Mouse (Mus musculus) heart, postnatal 10 days (tissue): ENCODE data around the gene Zfp467. TPM values are rescaled to one million over a fixed set of nuclear protein-coding genes. Genes with fewer than 3 reads are reported as not detected.
A peak's percentile ranks its signal among the peaks of the same experiment; 100 is the strongest.

Source experiments
- DNase-seq, 2 experiments: peaks; one replicate each; pipeline ENCODE4 v3.0.0; 2021
- intact Hi-C: fragments of 180-260 bp; cut with DNase I; formaldehyde crosslinking; loops from one replicate; pipeline ENCODE4 v1.15.1; 2025
- total RNA-seq, 2 experiments: library from RNA; stranded (reverse); gene quantifications; 2 replicates each; pipeline ENCODE4 v1.2.3; 2021

Zfp467 gene
- total RNA-seq, 2 experiments from 2014 or later, result 17.8 to 25.2 TPM

DNA sequence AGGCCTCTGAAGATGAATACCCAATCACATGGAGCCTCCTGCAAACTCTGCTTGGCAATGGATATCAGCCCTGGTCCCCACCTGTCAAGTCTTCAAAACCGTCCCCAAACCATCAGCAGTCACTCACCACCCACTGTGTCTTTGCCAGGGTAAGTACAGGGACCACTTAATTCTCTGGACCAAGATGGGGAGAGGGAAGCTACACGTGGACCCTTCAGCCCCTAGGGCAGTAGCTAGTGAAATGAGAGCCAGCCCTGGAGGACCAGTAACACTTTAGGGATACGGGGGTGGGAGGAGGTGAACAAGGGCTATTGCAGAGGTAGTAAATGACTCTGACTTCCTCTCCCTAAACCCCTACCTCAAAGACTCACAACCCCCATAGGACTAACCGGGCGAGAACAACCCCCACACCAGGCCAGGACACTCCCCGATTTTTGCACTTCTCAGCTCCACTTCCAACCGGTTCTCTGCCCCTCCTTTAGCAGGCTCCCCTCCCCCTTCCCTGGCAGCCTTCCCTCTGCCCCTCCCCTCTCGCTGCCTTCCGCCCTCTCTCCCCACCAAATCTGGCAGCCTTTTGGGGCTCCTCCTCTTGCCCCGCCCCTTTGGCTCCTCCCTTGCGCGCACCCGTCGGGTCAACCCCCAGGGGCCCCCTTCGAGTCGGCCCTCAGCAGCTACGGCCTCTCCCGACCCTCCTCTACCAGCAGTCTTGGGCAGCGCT lies 1.9 kb downstream of the Zfp467 start:
- DNase-seq, result peak; percentile 95 to 97
- intact Hi-C loops, result loop anchor here (2.0 kb wide), 2 partner anchors 47 to 61 kb away; no protein-coding TSS in a partner anchor

DNA sequence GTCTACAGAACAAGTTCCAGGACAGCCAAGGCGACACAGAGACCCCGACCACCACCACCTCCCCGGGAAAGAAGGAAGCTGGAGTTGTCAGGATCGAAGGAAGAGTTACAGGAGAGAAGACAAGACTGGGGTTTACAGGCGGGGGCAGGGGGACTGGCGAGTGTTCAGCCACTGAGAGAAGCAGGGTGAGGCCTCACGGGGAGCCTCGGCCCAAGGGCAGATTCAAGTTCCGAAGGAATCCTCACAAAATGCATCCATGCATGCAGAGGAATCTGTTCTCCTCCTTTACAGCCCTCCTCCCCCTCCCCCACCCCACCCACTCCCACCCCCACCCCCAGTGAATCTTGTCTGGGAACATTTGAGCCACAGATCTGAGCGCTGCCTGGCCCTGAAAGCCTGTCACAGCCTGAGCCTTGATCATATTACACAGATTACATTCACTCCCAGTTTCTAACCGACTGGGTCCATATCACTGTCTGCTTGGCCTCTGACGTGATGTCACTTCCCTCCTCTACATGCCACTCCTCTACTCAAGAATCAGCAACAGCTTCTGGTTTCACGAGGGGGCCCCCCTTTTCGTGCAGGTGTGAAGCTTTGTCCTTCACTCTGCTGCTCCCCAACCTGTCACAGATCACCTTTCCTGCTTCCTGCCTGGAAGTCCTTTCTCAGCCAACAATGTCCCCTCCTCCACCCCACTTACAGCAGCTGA lies 5.2 kb downstream of the Zfp467 start:
- DNase-seq, result no peak
- intact Hi-C loops, result no loop called here

DNA sequence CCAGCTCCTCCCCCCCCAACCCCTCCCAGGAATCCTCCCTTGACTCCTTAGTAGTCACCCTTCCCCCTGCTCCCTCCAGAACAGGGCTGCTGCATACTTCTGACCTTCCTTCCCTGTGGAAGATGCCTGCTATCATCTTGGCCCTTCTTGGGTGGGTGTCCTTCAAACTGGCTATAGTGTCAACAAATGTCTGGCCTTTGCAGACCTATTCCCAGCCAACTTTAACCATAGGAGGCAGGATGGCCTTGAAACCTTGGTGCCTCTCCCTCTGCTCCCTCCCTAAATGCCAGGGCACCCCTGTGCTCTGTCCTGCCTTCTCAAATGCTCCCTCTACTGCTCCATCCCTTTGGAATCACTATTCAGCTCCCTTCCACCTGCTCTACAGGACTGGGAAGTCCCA lies 6.0 kb downstream of the Zfp467 start:
- intact Hi-C loops, result no loop called here
- no peak for DNase-seq

DNA sequence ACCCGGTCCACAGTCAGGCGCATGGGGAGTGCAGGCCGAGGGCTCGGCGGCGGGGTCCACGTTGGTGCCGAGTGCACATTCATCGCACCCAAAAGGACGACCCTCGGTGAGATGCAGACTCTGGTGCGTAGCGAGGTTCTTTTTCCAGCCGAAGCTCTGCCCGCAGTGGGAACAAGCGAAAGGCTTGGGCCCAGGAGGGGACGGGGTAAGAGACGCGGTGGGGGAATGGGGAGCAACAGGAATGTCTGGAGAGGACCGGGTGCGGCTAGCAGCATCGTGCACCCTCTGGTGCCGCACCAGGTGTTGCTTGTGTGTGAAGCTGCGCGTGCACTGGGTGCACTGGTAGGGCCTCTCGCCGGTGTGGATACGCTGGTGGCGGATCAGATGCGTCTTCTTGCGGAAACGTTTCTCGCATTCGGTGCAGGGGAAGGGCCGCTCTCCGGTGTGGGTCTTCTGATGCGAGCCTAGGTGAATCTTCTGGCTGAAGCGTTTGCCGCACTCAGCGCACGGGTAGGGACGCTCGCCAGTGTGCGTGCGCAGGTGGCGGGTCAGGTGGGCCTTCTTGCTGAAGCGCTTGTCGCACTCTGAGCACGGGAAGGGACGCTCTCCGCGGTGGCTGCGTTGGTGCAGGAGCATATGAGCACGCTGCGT lies 7.0 kb downstream of the Zfp467 start:
- no peak for DNase-seq
- intact Hi-C loops, result no loop called here

DNA sequence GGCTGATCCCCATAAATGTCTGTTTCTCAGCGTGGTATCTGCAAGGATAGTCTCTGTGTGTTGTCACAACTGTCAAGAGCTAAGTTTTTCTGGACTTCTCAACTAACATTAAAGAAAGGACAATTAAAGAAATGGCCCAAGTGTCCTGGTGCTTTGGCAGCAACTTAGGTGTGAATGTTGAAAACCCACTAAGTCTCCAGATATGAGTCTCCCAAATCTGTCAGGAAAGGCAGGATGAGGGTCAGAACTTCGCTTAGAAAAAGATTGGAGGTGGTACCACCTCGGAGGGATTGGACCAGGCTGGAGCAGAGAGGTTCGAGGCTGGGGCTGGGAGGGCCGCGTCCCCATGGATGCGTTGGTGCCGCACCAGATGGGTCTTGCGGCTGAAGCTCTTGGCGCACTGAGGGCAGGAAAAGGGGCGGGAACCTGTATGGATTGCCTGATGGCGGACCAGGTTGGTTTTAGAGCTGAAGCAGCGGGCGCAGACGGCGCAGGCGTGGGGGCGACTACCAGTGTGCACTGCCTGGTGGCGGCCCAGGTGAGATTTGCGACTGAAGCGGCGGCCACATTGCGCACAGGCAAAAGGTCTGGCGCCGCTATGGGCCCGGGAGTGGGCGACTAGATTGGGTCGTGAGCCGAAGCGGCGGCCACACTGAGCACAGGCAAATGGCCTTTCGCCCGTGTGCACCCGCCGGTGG lies 7.8 kb downstream of the Zfp467 start:
- DNase-seq, result no peak
- intact Hi-C loops, result no loop called here

DNA sequence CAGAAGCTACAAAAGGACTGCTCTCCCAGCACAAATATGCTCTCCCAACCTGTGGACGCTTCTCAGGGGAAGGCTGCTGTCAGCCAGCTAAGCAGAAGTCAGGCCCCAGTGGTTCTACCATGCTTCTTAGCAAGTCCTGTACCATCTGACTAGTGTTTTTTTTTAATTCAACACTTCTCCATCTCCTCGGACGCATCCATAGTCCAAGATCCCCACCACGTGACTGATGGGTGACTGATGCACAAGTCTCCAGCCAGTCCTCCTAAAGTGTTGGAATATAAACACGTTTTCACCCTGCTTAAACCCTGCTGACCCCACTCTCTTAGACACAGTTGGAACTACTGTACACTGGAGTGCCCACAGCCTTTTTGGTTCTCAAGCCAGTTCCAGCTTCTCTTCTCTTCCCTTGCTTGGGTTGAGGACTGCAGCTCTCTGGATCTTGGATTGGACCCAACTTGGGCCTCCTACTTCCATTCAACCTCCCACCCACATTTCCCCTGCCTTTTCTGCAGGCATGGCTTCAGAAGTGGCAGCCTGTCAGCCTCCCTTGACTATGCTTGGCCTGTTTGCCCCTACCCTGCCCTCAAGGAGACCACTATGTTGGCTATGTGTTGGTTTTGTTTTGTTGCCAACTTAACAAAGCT lies 9.8 kb downstream of the Zfp467 start:
- intact Hi-C loops, result no loop called here
- DNase-seq, result no peak

DNA sequence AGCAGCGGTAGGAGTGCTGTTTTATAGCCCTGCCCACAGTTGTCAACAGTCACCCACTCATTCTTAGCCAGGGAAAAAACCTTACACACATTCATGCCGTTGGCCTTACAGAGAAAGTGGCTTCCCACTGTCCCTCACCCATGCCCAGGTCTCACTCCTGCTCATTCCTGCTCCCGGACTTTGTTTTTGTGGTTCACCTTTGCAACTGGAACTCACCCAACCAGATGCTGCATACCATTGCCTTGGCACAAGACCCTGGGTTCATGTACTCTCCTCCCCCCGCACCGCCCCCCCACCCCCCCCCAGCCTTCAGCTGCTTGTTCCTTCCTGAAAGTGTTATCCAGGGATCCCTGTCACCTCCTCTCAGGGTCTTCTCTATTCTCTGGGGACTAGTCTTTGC lies 10.5 kb downstream of the Zfp467 start:
- no peak for DNase-seq
- intact Hi-C loops, result no loop called here

DNA sequence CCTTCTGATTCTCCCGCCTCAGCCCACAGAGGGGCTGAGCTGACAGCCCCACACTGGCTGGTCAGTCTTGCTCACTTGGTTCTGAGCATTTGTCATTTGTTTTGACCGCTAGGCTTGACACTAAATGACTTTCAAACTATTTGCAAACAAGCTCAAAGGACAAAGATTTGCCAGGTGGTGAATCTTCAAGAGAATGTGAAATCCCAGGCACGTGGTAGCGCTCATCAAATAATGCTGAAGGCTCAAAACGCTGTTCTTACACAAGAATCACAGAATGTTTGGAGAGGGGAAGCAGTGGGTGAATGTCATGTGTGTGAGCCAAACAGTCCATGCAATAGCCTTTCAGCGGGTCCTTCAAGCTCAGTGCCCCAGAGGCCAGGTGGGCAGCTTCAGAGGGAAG lies 11.0 kb downstream of the Zfp467 start:
- intact Hi-C loops, result no loop called here

DNA sequence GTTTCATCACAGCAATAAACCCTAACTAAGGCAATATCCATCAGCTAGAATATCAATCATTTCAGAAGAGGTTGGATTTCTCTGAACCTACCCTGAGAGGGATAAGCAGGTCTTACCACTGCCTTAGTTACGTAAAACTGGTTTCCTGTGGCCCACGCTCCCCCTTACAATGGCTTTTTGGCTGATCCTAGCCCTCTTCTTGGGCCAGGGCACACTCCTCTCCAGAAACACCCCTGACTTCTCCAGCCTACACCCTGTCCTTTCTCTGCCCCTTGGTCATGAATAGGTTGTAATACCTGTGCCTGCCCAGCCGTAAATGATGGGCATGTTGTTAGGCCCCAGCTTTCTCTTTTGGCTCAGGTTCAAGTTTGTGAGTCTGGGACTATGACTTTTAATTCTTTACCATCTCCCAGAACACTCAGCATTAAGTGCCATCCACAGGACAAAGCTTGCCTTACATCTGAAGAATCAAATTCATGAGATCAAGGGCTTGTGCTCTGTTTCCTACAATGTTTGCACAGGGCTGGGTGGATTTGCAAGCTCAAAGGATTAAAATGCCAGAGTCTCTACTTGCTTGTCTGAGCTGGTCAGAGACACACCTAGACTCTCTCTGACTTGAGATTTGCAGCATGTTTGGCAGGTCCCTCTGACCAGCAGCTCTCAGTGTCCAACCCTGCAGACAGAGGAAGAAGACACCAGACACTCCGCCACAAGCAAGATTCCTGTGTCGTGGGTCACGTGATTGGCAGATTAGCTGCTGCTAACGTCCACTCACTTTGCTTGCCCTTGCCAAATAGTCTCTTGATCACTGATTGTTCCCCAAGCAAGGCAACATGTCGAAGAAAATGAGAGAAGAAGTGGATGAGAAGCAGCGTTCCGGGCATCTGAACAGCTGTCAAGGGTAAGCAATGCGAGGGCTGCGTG lies 12.5 kb downstream of the Zfp467 start:
- intact Hi-C loops, result no loop called here
- DNase-seq, result no peak

More for the DNA sequence above, 11.0 kb downstream of the Zfp467 start:
- no peak for DNase-seq

DNA sequence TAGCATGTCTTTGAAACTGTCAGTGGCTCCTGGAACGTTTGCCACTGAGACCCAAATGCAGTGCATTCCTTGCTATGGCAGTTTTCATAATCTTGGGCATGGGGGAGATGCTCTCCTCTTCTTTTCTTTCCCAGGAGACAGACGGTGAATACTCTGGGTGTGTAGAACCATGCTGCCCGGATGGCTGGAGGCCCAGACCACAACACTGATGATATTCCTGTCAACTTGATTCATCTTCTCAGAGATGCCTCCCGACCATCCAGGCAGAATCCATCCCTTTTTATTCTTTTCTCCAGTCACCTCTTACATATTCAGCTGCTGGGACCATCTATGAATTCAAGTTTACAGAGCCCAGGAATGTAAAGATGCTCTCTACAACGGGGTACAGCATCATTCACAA lies 14.9 kb downstream of the Zfp467 start:
- intact Hi-C loops, result no loop called here
- no peak for DNase-seq

DNA sequence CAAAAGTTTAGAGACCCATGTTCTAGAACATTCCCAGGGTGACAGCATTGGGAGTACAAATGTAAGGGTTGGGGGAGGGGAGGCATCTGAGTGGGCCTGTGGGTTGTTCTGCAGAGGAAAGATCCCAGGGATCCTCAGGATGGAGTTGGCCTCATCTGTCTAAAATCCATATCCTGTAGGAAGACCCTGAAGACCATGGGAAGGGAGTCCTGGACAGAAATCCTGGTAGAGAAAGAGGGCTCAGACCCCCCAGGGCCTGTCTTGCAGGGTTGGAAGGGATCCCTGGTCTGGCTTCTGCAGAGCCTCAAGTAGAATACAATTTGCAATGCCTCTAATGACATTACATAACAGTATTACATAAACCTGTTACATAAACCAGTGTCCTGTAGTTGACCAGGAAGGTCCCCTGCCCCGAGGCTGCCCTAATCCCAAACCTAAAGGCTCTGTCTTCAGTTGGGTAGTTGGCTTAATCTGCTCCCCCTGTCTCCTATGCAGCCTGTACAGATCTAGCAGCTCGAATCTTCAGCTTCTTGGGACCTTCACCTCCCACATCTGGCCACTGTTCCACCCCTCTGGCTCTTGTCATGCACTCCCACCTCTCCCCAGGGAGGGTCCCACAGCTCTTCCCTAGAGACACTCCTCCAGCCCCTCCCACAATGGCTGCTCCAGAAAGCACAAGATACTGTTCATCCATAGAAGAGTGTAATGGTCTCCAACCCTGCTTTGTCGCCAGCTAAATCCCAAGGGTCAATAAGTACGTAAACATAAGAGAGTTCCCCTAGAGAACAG lies 16.7 kb downstream of the Zfp467 start:
- intact Hi-C loops, result no loop called here
- no peak for DNase-seq

DNA sequence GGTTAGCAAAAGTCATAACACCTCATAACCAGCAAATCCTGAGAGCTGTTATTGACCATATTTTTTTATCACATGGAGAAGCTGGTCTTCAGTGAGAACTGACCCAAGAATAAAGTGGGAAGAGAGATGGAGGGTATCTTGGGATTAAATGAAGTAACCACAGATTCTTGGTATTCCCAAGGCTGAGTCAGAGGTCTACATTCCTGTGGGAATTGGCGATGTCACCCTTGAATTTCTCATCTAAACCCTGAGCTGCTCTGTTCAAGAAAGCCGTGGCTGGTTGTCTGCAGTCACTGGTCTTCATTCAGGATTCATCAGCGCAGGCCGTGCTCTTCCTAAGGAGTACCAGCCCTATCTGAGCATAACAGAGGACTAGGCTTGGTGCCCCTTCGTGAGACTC lies 18.7 kb downstream of the Zfp467 start:
- intact Hi-C loops, result no loop called here
- DNase-seq, result no peak

DNA sequence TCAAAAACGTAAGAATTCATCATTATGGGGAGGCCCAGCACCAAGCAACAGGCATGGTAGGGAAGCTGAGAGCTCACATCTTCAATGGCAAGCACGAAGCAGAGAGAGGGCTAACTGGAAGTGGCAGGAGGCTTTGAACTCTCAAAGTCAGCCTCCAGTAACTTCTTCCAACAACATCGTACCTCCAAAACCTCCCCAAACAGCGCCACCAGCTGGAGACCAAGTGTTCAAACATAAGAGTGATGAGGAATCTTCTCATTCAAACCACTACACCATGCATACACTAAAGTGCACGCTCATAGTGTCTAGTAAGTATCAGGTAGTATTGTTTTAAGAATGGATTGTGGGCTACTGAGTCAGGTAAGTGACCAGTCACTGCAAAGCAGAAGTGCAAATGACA lies 21.6 kb downstream of the Zfp467 start:
- intact Hi-C loops, result no loop called here
- DNase-seq, result no peak

DNA sequence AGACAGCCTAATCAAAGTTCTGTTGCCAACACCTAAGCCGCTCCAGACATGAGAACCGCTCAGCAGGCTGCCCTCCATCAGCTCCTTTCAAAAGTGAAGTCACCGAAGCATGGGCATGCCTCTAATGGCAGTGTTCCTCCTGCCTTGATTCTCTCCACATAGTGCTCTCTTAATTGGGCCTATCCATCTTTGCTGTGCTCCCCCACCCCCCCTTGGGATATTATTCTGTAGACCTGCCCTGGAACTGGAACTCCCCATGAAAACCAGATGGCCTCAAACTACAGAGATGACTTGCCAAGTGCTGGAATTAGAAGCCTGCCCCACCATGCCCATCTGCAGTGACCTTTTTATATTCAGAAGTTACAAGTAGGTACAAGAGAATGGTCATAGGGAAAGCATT lies 22.3 kb downstream of the Zfp467 start:
- intact Hi-C loops, result no loop called here
- no peak for DNase-seq

DNA sequence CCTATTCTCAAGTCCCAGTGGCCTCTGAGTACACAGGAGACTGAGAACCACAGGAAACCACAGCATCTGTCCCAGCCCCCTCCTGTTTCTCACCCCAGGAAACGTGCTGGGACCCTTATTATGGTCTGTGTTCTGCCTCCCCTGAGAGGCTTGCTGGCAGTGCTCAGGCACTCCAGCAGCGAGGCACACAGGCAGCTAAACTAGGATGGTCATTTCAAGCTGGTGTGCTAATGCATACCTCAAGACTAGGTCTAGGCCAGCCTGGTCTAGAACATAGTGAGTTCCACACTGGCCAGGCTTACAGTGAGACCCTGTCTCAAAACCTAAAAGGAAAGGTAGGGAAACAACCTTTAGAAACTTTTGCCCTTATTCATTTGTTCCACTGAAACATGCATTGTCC lies 25.0 kb downstream of the Zfp467 start:
- DNase-seq, result no peak
- intact Hi-C loops, result no loop called here

DNA sequence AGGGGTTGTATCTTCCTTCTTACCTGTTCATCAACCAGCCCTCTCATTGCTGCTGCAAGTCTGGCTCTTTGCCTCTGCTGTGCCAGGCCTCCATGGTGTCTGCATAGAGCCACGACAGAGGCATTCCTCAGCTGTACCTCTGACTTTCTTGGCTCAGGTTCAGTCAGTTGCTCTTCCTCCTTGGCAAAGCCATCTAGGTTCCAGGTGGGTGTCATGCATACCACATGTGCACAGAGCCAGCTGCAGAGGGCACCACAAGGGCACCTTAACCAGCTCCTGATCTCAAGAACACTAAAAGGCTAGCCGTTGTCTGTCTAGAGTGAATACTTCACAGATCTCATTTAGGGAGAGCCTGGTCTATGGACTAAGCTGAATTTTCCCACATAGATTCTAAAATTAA lies 29.1 kb downstream of the Zfp467 start:
- DNase-seq, result no peak
- intact Hi-C loops, result no loop called here

DNA sequence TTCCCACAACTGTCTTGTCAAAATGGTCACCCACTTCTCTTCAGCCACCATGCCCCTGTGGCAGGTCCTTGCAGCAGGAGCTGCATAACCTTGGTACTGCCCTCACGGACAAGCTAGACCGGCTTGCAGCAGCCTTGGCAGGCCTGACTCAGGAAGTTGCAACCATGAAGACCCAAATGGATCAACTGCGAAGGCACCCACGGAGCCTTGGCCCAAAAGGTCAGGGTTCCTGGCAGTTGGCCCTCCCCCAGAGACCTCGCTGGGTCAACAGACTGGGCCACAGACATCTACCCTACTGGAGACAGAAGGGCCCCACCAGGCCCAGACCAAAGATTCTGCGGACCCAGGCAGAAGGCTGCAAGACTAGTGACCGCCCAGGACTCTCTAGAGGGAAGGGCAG lies 30.0 kb downstream of the Zfp467 start:
- intact Hi-C loops, result no loop called here

DNA sequence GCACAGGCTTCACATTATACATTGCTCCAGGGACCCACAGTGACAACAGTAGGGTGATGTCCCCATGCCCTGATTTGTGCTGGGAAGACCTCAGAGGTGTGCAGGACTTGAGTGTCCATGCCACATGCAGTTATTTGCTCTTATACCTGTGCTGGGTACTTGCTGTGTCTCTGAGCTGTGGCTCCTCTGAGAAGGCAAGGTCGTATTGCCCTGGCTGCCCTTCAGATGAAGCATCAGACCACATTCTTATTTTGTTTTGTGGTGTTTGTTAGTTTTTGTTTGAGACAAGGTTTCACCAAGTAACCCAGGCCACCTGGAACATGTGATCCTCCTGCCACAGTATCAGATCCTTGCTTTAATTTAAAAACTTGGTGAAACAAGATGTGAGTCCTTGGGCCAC lies 30.7 kb downstream of the Zfp467 start:
- intact Hi-C loops, result no loop called here
- DNase-seq, result no peak

More for the DNA sequence above, 30.0 kb downstream of the Zfp467 start:
- DNase-seq, result no peak

DNA sequence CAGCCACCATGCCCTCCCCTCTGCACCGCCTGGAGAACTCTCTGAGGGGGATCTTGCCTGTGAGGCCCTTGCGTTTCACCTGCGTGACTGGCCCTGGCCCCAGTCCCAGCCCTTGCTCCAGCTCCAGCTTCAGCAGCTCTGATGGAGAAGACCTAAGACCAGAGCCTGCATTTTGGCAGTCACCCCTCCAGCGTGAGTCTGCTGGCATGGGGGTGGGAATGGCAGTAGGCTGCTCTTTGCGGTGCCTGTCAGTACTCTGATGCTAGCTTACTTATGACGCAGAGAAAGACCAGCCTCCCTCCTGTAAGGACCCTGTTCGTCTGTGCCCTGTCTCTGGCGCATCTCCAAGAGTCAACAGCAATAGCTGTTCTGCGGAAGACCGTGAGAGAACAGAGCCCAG lies 32.5 kb downstream of the Zfp467 start:
- DNase-seq, result no peak
- intact Hi-C loops, result no loop called here
